Mouse (Mus musculus) c-Kit-positive CD71-negative TER-119-negative erythroid progenitor cells, embryonic 14.5 days (primary cell): Measurements from ENCODE around the gene Hira.
"Not testable (repeated sequence)": the region's sequence is repeated elsewhere in the genome, so short reads cannot be mapped to it uniquely, and the experiment has no call there.

ENCODE experiments used
- DNase-seq: peaks from one replicate; pipeline ENCODE4 v3.0.0-alpha.2; 2013; ENCODE audit warnings: low read depth

Hira gene

DNA sequence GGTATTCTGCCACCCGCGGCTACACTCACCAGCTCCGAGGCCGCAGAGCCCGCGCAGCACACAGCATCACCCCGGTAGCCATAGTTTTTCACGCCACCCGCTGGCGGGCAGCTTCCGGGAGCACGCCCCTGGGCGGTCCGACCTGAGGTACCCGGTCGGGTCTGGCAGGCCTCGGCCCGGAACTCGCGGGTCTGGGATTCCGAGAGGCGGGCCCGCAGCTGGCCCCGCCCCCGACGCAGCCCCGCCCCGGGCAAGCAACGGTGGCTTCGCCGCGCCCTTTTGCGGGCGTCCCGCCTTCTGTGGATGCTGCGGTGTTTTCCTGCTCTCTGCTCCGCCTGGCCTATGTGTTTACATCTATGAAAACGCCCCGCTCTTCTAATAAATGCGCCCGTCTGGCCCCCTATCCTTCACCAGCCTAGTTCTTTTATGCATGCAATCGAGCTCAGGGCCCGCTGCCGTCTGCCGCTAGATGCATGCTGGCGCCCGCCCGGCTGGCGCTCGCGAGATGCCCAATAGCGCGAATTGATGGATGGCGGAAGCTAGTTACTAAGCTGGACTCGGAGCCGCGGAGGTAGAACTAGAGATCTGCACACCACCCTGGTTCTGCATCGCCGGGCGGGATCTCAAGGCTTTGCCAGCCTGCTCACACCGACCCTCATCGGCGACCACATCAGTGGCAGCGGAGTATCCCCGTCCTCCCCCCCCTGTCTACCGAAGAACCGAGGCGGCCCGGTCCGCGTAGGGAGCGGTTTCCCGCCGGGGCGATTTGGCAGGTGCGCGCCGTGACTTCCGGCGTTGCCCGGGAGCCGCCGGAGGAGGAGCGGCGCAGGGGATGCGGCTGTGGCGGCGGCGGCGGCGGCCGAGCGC is at the start of gene Hira, which contains the start of gene Mrpl40:
Gene Hira, plus strand, starts transcription at position 596 of the 867 bp plus-strand sequence.
Gene Mrpl40, minus strand, starts transcription at position 421 of the 867 bp plus-strand sequence.
- peak; percentile 78 for DNase-seq

DNA sequence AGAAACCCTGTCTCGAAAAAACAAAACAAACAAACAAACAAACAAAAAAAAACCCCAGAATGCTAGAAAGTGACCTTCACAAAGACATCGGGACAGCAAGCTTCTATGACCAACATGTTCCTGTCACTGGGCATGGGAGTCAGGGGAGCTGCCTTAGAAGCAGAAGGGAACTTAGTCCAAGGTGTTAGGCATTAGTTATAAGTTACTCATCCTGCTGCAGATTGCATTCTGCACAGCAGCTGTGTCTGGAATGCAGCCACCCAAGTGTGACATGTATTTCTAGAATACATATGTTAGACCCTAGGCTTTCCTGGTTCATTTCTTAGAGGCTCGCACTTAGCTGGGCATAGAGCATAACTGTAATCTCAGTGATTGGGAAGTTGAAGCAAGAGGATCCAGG is 48.2 kb upstream of the Hira start:
- DNase-seq: no peak

DNA sequence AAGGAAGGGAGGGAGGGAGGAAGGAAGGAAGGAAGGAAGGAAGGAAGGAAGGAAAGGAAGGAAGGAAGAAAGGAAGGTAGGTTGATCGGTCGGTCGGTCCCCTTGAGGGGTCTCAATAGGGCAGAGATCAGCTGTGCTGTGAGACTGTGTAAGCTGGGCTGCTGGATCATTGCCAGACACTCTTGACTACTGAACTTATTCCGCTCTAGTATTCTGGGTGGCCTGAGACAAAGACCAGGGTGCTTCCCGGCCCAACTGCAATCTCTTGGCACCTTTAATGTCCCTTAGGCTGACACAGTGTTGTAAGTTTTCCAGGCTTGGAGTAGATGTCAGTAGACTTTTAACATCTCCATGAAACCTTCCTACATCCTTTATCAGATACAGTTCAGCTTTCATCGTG is 47.7 kb upstream of the Hira start:
- no peak for DNase-seq

DNA sequence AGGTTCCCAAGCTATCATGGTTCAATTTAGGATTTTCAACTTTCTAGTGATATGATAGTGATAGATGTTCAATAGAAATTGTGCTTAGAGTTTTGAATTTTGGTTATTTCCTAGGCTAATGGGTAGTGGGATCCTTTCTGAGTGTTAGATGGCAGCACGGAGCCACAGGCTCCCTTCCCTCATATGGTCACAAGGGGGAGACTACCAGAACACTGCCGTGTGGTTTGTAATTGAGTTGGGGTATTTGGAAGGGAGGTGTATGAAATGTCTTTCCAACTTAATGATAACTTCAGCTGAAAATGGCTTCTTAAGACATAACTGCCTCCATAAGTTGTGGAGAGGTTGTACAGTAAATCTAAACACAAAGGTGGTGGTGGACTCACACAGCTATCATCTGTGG is 43.4 kb upstream of the Hira start:
- DNase-seq: no peak

DNA sequence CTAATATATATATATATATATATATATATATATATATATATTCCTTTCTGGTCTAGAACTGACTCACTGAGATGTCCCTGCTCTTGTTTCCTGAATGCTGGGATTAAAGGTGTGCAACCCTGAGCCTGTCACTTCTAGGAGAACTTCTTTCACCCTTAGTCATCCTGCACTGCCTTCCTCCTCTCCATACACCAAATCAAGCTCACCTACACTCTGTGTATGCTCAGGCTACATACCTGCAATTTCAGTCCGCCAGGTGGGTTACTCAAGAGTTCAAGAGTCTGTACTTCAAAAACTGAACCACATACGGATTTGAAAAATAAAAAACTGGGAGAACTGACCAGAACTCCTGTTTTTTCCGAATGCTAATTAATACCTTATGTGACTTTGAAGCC is 40.8 kb upstream of the Hira start:
- no peak for DNase-seq

DNA sequence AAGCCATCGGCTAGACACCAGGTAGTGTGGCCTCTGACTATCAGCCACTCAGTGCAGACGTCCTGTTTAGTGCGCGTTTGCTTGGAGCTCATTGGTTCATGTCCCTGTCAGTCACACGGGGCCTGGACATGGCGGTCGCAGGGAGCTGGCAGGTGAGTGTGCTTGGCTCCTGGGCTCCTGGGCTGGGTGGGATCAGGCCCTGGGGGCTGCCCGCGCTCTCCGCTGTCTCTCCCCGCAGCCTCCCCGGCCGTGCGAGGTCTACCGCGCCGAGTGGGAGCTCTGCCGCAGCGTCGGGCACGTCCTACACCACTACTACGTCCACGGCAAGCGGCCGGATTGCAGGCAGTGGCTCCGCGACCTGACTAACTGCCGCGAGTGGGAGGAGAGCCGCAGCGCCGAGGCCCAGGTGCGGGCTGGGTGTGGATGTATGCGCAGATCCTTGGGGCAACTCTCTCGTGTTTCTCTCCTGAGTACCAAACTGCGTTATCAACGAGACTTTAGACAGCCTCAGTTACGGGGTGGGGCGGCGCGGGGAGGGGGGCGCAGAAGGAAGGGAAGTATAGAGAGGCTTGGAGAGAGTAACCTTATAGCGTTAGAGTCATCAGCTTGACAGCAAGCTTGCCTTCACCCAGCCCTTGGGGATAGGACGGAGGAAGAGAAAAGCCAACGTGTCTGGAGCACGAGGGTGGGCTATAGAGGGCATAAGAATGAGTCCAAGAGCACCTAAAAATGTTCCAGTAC is 40.2 kb upstream of the Hira start, which contains the start of the genes 2510002D24Rik and Gm28539:
Gene 2510002D24Rik, plus strand, starts transcription at position 111 of the 741 bp plus-strand sequence.
Gene Gm28539, plus strand, starts transcription at position 117 of the 741 bp plus-strand sequence.
- DNase-seq: peak; percentile 84

DNA sequence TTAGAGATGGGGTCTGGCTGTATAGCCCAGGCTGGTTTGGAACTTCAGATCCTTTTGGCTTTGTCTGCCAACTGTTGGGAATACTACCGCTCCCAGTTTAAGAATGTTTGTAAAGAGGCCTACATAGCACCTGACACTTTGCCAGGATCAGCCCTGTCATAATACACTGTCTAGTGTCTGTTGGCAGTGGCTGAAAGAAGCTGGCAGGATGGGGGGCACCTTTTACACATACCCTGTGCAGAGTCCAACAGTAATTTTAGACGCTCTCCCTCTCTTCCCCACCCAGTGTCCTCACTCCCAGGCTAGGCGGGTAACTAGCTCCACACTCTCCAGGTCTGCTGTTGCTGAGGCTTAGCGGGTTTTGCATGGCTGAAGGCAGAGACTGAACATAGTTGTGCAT is 38.5 kb upstream of the Hira start:
- no peak for DNase-seq

DNA sequence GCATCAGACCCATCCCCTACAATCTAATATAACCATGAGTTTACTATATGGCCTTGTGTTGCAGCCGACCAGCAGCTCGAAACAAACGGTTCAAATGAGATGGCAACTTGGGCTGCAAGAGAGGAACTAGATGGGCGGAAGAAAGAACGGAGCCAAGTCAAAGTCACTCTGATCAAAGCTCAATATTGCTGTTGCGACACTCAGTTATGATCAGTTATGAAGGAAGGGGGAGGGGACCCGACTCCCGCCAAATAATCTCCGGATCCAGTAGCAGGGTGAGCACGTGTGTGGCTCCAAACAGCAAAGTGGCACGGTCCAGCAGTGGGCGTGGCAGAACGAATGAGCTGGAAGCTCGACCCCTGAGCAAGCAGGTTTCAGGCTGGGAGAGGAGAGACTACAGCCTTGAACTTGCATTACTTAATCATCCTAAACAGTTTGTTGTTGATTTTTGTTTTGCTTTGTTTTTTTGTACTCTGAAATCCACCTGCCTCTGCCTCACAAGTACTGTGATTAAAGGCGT is 30.5 kb upstream of the Hira start:
- DNase-seq: no peak

DNA sequence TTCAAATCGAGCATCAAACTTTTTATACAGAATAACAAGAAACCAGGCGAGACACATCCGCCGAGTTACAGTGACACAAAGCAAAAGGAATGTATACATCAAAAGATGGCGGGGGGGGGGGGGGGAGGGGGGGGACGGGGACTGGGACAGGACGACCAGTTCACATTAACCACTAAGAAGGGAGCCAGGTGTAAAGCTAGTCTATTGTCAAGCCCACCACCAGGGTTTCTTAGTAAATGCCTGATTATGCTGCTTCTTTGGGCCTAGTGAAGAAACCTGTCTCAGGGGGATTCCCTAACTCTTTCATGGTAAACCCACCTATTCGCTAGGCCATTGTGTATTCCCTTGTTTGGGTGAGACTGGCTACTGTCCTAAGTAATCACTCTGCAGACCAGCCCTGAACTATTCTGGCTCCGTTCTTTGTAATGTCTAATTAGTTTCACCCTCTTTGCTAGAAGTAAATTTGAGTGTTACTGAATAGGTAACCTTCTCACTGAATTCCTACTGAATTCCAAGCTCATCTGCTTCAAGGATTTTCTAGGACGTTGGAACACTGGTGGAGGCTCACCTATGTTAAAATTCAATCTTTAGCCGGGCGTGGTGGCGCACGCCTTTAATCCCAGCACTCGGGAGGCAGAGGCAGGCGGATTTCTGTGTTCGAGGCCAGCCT is 27.2 kb upstream of the Hira start:
- not testable (repeated sequence) for DNase-seq

DNA sequence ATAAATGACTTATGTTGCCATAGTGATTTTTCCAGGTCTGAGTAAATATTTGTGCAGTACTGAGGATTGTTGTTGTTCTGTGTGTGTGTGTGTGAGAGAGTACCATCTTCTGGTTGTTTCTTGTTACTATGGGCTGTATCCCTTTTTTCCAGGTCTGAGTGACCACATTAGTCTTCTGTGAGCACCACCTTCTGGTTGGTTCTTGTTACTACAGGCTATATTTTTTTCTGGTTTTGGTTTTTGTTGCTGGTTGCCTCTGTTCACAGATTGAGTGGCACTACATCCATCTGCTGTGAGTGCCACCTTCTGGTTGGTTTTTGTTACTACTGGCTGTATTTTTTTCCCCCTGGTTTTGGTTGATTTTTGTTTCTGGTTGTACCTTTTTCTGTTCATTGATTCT is 18.3 kb upstream of the Hira start:
- DNase-seq: peak; percentile 46

DNA sequence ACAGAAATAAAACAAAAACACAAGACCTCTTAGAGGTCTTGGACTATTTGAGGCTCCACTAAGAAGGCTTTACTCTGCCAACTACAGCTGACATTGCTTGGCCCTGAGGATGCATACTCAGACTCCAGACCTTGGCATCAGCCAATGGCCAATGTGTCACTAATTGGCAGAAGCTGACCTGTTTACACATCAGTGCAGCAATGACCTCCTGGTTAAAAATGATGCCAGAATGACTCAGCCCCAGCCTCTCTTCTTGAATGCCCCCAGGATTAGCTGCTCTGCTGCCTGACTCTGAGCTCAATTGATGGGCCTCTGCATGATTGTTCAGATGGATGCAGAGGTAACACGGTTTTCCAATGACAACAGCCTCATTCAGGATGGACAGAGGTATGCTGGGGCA is 16.7 kb upstream of the Hira start:
- no peak for DNase-seq

DNA sequence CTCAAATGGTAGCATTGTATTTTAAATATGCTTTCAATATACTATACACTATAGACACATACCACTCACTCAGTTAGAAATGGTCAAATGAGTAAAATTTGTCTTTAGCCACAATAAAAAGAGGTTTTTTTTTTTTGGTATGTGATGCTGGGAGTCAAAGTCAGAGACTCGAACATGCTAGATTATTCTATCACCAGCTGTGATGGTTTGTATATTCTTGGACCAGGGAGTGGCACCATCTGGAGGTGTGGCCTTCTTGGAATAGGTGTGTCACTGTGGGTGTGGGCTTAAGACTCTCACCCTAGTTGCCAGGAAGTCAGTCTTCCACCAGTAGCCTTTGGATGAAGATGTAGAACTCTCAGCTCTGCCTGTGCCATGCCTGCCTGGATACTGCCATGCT is 6.3 kb upstream of the Hira start:
- not testable (repeated sequence) for DNase-seq

DNA sequence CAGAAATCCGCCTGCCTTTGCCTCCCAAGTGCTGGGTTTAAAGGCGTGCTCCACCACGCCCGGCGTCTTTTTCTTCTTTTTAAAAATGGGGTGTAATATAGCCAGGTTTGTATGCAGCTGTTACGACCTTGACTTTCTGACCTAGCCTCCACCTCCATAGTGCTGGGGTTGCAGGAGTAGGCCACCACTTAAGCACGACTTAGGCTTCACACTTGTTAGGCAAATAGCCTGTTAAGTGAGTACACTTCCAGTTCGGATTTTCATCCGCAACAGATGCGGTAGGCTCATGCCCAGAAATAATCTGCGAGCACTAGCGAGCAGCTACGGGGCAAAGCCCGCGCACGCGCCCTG is 771 bp upstream of the Hira start:
- no peak for DNase-seq

DNA sequence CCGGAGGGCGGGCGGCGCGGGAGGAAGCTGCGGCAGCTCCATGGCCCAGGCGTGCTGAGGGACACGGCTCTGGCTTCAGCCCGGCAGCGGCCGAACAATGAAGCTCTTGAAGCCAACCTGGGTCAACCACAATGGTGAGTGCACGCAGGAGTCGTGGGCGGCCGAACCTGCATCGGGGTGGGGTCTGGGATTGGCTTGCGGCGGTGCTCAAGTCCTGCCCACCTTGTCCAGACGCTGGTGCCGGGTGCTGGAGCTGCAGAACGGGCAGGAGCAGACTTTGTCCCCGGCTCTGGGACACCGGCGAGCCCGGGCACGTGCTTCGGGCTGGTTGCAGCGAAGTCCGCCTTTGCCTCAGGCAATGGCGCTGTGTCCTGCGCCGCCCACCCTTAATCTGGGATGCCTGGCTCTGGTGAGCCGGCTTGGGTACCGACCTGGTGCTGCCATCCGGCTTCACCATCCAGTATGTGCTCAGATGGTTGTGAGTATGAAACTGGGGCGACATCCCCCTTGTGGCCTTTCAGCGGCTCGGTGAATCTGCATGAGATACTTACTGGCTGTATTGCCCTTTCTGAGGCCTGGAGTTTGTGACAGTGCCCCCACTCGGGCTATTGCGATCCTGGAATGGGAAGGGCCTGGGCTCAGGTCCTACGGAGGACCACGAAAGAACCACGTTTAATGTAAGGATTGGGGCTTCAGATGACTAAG is 701 bp downstream of the Hira start:
- peak; percentile 68 for DNase-seq

DNA sequence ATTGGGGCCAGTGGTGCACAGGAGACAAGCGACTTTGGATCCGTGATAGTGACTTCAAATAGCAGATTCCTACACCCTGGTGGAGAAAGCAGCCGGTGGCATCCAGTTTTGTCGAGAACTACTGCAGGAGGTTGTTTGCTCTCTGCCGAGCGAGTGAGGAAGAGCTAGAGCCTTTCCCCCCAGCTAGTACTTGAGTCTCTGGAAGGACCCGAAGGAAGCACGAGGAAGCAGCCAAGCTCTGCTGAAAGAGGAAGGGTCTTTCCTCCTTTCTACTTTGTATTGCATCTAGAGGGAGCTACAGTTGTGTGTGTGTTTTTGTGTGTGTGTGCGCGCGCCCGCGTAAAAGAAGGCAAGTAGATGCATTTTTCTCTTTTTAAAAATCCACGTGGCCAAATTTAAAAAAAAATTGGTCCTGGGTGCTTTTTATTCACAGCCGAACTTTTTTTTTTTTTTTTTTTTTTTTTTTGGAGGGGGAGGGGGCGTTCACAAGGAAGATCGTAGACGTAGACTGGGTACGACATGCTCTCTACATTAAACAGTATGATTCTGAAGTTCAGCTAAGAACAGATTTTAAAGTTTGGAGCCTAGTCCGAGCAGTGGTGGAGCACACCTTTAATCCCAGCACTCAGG is 1.4 kb downstream of the Hira start:
- DNase-seq: no peak

DNA sequence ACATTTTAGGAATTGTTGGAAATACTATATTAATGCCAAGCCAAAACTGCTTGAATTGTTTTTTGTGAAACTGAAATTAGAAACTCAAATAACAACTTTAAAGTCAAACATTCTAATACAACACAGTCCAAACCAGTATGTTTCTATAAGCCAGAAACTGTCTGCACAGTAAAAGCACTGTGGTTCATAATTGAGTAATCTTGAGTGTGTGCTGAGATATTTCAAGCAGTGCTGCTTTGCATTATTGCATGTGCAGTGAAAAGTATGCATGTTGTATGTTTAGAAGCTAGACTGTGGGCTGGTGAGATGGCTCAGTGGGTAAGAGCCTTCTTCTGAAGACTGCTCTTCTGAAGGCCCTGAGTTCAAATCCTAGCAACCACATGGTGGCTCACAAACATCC is 7.2 kb downstream of the Hira start:
- DNase-seq: no peak

DNA sequence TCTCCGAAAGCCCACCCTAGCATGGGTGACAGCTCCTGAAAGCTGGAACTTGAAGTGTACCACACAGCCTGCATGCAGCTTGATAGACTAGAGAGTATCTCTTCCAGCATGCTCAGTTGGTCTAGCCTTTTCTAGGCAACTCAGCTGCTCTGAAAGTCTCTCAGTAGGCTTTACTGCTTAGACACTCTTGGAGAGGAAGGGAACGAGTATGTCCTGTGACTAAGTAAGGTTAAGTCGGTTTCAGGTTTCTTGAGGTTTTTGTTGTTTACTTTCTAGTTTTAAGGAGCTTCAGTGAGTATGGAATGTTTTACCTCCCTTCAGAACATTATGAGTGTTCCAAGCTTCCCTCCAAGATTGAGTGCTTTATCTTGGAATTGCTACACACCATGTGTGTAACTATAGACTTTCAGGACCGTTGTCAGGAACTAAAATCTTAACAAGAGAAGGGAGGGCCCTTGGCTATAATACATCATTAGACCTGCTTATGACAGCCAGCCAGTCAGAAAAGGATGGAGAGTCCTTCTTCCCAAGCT is 17.1 kb downstream of the Hira start:
- DNase-seq: no peak

DNA sequence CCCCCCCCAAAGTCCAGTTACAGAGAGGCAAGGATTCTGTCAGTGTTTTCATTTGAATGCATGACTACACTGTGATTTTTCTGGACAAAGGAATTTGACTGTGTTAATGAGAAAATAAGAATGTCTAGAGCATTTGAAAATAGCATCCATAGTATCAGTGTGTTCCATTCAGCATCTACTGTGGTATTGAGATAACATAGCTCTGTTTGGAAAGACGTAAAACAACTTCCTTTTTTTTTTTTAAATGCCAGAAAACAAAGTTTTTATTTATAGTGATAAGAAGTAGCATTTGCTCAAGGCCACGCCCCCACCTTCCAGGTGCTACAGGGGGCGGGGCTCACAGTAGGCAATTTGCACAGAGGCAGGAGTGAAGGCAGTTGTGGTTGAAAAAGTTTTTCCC is 18.4 kb downstream of the Hira start:
- no peak for DNase-seq

DNA sequence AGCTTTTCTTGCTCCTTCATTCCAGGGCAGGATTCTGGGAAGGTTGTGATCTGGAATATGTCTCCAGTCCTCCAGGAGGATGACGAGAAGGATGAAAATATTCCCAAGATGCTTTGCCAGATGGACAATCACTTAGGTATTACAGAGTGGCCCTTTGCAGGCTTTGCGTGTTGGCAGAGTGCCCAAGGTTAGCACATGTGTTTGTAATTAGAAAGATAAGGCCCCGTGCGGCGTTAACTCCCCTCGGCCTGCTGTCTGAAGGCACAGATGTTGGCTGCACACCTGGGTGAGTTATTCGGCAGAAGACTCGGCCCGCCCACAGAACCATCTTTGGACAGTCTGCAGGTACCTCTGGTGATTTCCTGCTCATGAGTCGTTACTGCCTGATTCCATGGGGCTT is 19.6 kb downstream of the Hira start:
- DNase-seq: no peak

DNA sequence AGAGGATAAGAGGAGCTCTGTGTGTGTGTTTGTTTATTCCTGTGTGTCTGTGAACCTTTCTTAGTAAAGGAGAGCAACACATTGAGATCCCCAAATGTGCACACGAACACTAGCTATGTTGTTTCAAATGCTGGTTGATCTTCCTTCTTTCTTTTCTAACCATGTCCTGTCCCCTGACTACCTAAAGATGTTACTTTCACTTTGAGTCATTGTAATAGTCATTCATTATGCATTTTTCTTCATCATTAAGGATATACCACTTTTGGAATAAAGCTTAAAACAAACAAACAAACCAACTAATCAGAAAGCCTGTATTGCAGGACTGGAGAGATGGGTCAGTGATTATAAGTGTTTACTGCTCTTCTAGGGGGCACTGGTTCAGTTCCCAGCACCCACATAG is 28.8 kb downstream of the Hira start:
- DNase-seq: no peak

DNA sequence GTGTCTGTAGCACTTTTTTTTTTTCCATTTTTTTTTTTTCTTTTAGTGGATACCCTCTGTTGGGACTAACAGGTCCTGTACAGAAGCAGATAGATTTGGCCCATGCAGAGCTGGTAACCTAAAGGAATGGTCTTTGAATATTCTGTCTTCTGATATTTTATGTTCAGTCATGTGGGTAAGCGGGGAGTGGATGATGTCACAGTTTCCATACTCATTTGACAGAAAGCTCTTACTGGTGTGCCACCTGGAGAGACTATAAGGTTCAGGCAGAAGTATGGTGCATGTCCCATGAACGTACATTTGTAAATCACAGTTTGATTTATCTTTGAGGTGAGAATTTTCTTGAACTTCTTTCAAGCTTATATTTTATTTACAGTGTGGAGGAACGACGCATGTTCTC is 39.2 kb downstream of the Hira start:
- no peak for DNase-seq
